Mouse (Mus musculus) cerebellum, postnatal 36 days (tissue): ENCODE measurements around the gene Pga5.

Experiments
- DNase-seq, 2 experiments: peaks; one replicate each; pipeline ENCODE4 v3.0.0; 2021 to 2022; ENCODE audit warnings: mixed read lengths in 2 of 2

Pga5 gene

DNA sequence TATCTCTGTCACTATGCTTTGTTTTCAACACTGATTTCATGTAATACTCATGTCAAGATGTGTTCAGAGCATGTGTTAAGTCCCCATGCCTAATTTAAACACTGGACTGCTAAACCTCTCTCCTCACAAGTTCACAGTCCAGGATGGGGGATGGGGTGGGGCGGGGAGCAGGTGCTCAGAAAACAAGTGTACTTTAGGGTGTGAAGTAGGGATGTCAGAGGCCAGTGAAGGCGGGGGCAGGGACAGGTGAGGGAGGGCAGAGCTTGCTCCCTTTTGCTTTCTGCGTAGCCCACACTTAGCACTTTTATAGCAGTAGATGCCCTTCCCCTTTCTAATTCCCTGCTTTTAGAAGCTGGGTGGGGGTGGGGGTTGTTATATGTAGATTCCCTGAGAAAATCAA, 12.8 kb downstream of the Pga5 start:
- no peak for DNase-seq

GRCm38 (mm10) chr19:10662665-10663064, 15.2 kb downstream of the Pga5 start:
- no peak for DNase-seq

DNA sequence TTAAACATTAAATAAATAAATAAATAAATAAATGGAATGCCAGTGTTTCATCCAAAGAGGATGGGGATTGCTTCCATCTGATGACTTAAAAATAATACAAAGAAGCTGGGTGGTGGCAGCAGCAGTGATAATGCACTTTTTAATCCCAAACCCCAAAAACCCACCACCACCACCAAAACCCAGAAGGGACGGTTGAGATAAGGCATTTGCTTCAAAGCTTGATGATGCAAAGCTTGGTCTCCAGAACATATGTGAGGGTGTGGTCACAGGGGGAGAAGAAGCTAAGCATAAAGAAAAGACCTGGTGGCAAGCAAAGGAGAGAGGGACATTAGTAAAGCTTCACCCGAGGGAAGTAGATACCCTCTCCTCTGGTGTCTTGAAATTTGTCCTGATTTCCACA, 16.0 kb downstream of the Pga5 start:
- no peak for DNase-seq

DNA sequence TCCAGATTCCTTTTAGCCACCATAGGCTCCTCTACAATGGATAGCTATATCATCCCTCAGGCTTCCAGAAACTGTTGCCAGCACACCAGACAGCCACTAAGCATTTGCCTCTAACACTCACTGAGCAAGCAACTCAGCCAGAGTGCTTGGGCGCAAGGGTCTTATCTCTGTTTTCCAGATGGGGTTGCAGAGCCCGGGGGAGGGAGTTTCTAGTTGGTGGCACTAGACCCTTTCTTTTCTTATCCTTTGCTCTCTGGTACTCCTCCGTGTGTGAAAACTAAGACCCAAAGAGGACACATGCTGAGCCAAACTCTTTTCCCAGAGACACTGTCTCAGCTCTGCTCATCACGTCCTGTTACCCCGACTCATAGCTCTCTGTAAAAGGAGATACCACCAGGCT, 16.5 kb downstream of the Pga5 start:
- no peak for DNase-seq

DNA sequence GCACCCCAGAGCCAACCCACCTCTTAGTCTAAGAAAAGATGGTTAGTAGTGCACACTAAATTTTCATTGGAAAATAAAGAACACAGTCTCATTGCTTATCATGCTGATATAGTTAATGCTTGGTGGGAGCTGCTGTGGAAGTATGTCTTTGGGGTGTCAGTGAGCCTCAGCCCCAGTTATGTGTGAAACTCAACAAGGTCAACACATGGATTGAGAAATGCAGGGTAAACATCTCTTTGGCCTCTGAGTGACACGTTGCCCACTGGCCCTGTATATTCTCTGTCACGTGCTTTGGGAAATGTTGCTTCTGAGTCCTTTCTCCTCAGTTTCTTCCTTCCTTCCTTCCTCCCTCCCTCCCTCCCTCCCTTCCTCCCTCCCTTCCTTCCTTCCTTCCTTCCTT, 19.5 kb downstream of the Pga5 start:
- DNase-seq, result no peak

DNA sequence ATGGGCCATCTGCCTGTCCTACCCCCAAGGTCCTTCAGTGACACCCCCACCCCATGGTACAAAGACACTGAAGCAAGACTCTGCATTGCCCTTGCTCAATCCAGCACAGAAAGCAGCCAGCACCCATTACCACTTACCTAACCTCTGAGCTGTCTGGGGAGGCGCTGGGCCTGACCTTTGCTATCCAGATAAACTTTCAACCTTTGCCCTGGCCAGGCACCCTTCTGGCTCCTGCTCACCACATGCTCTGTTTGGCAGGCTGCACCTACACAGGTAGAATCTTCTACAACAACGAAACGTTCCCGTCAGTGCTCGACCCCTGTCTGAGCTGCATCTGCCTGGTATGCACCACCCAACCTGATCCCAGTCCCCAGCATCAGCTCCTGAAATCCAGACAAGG, 20.1 kb downstream of the Pga5 start:
- no peak for DNase-seq

DNA sequence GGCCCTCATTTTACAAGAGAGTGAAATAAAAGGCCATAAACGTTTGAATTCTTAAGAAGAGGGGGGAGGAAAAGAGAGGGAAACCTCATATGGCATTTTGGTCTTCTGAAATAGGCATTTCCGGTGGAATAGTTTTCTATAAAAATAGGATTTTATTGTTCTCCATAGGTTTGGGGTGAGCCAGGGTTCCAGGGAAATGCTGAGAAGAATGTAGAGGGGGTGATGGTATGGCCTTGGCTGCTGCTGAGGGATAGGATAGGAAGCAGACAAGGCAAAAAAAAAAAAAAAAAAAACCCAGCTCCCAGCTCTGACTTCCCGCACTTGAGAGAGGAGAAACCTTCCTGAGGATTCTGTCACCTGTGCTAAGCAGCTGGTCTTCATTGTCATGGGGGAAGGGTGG, 21.8 kb downstream of the Pga5 start:
- DNase-seq, result no peak

- no peak for DNase-seq
Observed at GRCm38 (mm10) chr19:10648156-10648555, 29.7 kb downstream of the Pga5 start.

- DNase-seq, result no peak
Observed at GRCm38 (mm10) chr19:10645616-10646015, 32.3 kb downstream of the Pga5 start.

DNA sequence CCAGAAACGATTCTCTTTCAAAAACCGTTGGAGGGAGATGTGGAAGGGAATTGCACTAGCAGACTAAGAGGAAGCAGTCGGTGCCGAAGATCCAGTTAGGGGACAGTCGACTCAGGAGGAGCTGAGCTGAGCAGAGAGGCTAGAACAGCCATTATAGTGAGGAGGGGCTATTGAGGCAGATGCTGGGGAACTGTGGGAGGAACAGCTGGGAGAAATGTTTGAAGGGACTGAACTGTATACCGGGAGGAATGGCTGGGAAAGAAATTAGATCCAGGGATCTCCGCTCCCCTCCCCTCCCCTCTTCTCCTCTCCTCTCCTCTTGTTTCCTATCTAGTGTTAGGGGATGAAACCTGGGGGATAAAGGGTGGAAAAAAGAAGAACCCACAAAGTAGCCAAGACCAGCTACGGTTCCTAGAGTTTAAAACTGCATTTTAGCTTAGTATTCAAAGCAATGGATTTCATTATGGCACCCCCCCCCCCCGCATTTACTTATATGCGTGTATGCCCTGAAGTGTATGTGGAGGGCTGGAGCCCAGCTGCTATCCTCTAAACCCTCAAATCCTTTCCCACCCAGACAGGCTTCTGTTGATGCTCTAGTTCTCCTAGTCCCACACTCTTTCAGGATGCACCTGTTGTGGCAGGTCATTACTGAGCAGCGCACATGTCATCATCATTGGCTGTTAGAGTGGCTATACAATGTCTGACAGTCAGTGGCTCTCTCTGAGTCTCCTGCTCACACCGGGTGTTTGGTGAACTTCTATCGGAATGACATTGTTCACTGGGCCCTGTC, 37.1 kb downstream of the Pga5 start:
- DNase-seq, result no peak

- no peak for DNase-seq
Observed at GRCm38 (mm10) chr19:10640080-10640479, 37.8 kb downstream of the Pga5 start.

DNA sequence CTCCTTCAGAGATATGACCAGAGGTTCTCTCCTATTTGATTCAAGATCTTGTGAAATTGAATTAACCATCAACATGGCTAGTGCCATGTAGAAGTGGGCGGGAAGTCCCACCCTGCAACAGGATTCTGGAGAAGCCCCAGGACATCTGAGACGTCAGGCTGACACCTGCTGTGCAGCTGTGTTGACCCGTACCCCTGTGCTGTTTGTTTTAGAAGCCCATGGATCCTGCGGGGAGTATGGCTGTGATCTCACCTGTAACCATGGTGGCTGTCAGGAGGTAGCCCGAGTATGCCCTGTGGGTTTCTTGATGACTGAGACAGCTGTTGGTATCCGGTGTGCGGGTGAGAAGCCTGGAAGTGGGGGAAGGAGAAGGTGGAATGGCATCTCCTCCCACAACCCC, 40.0 kb downstream of the Pga5 start:
- DNase-seq, result no peak

- DNase-seq, result peak; percentile 59 to 66
Observed at GRCm38 (mm10) chr19:10634872-10635318, 43.0 kb downstream of the Pga5 start.

DNA sequence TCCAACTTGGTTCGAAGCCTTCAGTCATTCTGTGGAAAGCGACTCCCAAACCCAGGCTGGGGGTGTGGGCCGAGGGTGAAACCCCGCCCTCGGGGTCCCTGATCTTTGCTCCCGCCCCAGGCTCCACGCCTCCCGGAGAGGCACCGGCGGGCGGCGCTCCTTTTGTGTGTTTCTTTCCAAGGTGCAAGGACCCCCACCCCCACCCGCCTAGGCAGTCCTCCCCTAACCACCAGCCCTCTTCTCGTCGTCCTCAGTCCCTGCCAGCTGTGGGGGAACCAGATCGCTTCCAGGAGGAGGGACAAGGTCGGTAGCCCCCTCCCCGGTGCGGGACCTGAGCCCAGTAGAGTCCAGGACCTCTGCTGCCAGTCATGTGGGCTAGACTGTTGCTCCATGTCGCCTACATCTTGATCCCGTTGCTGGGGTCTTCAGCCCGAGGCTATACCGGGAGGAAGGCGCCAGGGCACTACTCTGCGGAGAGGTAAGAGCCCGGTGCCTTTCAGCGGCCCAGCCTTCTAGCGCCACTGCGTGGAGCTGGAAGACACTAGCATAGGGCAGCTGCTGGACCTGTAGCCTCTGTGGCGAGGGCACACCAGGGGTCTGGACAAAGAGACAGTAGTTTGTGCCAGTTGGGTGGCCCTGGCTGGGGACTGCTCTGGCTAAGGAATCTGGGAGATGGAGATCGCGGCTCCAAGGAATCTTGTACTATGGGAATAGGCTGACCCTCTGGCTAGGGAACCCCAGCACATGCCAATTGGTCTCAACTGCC, 43.6 kb downstream of the Pga5 start, which contains the start of gene Vwce:
TSS of gene Vwce (plus strand) at position 108 of the 766 bp plus-strand sequence.
- DNase-seq, result peak; percentile 40 to 58
